Mouse (Mus musculus): ENCODE results near the gene St3gal5. TPM values are rescaled to one million over a fixed set of nuclear protein-coding genes. Genes with fewer than 3 reads are reported as not detected.

The St3gal5 gene
- polyA plus RNA-seq, 1 experiment from 2014 or later: 32.5 TPM

- Histone ChIP-seq H3K4me1 (no peaks in the 10 kb centered on the region), H3K4me3 (no peak overlapping the region), H3K36me3 (peaks cover 11% of the 10 kb centered on the region; the same call in 1 of the 2 replicates), H3K9ac (no peak overlapping the region), H3K27ac (no peak overlapping the region), H3K27me3 (no peaks in the 10 kb centered on the region), H3K9me3 (no peaks in the 10 kb centered on the region), H3K4me2 (replicated peaks) (no peak overlapping the region)
- WGBS: 91% methylated on average over 8 of the region's 8 CpGs
- ATAC-seq (ENCODE audit: insufficient number of reproducible peaks, insufficient read depth, low FRiP score, low TSS enrichment): no peak
Observed at GRCm38 (mm10) chr6:72155649-72156048, 58.3 kb downstream of the St3gal5 start.

GRCm38 (mm10) chr6:72158966-72159764 lies 61.8 kb downstream of the St3gal5 start:
- H3K36me3 ChIP-seq: no peaks in the 10 kb centered on the region; the same call in 1 of the 2 replicates
- no peaks in the 10 kb centered on the region for H3K27me3 ChIP-seq
- no peak overlapping the region for H3K4me2 ChIP-seq (replicated peaks)
- no peak overlapping the region for H3K9ac ChIP-seq
- ATAC-seq (ENCODE audit: insufficient number of reproducible peaks, insufficient read depth, low FRiP score, low TSS enrichment): no peak
- H3K4me1 ChIP-seq: 0 out of 2 replicates have a peak, but pooled peaks cover 4% of the 10 kb centered on the region
- no peak overlapping the region for H3K27ac ChIP-seq
- no peaks in the 10 kb centered on the region for H3K9me3 ChIP-seq
- H3K4me3 ChIP-seq: no peak overlapping the region
- 84% methylated on average over 8 of the region's 8 CpGs for WGBS

DNA sequence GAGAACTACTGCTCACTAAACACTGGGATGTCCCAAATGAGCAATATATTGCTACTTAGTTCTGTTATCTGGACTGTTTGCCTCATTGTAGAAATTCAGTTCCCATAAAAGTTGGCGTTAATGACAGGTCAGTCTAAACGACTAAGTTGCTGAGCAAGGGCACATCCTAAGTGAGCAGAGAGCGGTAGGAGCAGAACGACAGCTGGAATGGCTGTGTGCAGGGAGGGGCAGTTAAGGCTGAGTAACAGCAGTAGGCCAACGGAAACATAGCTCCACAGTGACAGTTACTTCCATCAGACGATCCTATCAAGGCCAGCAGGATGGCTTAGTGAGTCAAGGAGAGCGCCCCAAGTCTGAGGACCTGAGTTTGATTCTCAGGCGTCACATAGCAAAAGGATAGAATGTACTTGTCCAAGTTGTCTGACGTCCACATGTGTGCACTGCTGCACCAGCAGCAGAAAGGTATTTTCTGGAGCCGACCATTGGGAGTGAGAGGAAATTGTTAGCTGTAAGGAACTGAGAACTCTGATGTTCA lies 62.5 kb downstream of the St3gal5 start:
- ATAC-seq (ENCODE audit: insufficient number of reproducible peaks, insufficient read depth, low FRiP score, low TSS enrichment): no peak
- Histone ChIP-seq H3K27me3 (no peaks in the 10 kb centered on the region), H3K9ac (no peak overlapping the region), H3K27ac (no peak overlapping the region), H3K36me3 (no peaks in the 10 kb centered on the region; the same call in 1 of the 2 replicates), H3K4me1 (0 out of 2 replicates have a peak, but pooled peaks cover 4% of the 10 kb centered on the region), H3K4me3 (no peak overlapping the region), H3K9me3 (no peaks in the 10 kb centered on the region), H3K4me2 (replicated peaks) (no peak overlapping the region)
- 77% methylated on average over 10 of the region's 10 CpGs for WGBS

DNA sequence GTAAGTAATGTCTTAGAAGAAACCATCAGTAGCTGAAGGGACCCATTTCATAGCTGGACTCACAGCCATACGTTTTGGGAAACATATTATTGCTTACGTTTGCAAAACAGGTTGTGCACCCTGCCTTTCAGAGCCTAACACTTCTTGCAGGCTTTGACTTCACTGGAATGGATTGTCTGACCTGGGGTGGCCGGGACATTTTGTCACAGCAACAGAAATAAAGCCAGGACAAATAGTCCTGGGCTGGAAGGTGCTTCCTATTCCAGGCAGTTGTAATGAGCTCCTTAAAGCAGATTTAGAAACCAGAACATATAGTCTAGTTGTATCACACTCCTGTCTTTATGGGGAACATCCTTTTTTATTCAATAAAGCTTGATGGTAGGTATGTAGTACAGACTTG lies 63.6 kb downstream of the St3gal5 start:
- ATAC-seq (ENCODE audit: insufficient number of reproducible peaks, insufficient read depth, low FRiP score, low TSS enrichment): no peak
- H3K27me3 ChIP-seq: no peaks in the 10 kb centered on the region
- no peak overlapping the region for H3K9ac ChIP-seq
- H3K4me3 ChIP-seq: no peak overlapping the region
- no peaks in the 10 kb centered on the region for H3K9me3 ChIP-seq
- WGBS: 85% methylated on average over 3 of the region's 3 CpGs
- H3K27ac ChIP-seq: no peak overlapping the region
- 0 out of 2 replicates have a peak, but pooled peaks cover 4% of the 10 kb centered on the region for H3K4me1 ChIP-seq
- no peak overlapping the region for H3K4me2 ChIP-seq (replicated peaks)
- no peaks in the 10 kb centered on the region for H3K36me3 ChIP-seq

DNA sequence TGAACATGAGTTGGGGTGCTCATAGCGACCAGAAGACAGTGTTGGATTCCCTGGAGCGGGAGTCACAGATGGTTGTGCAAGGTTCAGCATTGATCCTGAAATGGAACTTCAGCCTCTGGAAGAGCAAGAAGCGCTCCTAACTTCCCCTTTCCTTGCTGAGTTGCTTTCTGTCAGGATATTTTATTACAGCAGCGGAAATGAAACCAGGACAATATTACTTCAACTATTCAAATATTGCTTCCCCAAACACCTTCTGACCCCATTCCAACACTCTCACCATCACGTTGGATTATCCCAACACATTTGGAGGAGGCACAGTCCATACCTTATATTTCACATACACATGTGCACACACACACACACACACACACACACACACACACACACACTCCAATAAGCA lies 64.4 kb downstream of the St3gal5 start:
- Histone ChIP-seq H3K4me3 (no peak overlapping the region), H3K36me3 (no peaks in the 10 kb centered on the region), H3K27ac (no peak overlapping the region), H3K9me3 (no peaks in the 10 kb centered on the region), H3K27me3 (no peaks in the 10 kb centered on the region), H3K9ac (no peak overlapping the region), H3K4me1 (0 out of 2 replicates have a peak, but pooled peaks cover 4% of the 10 kb centered on the region), H3K4me2 (replicated peaks) (no peak overlapping the region)
- ATAC-seq (ENCODE audit: insufficient number of reproducible peaks, insufficient read depth, low FRiP score, low TSS enrichment): no peak
- 77% methylated on average over 5 of the region's 5 CpGs for WGBS

DNA sequence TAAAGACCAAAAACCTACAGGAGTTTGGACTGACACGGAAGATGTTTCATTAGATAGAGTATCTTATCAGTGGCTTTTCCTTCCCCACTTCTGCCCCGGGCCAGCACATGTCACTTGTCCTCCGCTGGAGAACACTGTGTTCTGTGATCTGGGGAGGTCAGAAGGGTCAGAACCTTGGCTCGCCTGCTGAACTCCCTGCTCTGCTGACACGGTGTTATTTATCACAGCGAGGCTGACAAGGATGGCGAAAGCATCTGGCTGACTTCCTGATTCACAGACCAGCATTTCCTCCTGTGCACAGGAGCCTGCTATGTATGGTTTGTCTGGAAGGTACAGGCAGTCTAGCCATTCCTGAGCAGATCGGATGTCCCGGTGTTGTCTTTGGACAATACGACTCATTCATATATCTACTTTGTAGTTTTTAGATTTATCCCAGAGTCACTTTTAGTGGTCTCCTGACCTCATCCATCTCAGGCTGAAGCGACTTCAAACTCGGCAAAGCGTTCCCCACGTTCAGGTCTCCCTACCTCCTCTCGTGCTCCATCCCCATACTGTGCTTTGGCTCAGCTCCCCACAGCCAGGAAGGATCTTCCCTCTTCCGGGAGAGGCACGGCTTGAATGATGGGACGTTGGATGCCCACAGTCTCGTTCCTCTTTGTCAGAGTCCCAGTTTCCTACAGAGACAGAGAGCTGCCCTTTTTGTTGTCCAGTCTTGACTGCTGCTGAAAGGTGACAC lies 64.9 kb downstream of the St3gal5 start:
- H3K4me3 ChIP-seq: no peak overlapping the region
- no peaks in the 10 kb centered on the region for H3K27me3 ChIP-seq
- H3K9ac ChIP-seq: no peak overlapping the region
- H3K4me1 ChIP-seq: 0 out of 2 replicates have a peak, but pooled peaks cover 4% of the 10 kb centered on the region
- H3K36me3 ChIP-seq: no peaks in the 10 kb centered on the region
- H3K27ac ChIP-seq: no peak overlapping the region
- H3K9me3 ChIP-seq: no peaks in the 10 kb centered on the region
- 0 out of 2 replicates have a peak overlapping the region, but pooled peaks have one; percentile 10 for H3K4me2 ChIP-seq (replicated peaks)
- 22% methylated on average over 19 of the region's 19 CpGs for WGBS
- no peak for ATAC-seq (ENCODE audit: insufficient number of reproducible peaks, insufficient read depth, low FRiP score, low TSS enrichment)

DNA sequence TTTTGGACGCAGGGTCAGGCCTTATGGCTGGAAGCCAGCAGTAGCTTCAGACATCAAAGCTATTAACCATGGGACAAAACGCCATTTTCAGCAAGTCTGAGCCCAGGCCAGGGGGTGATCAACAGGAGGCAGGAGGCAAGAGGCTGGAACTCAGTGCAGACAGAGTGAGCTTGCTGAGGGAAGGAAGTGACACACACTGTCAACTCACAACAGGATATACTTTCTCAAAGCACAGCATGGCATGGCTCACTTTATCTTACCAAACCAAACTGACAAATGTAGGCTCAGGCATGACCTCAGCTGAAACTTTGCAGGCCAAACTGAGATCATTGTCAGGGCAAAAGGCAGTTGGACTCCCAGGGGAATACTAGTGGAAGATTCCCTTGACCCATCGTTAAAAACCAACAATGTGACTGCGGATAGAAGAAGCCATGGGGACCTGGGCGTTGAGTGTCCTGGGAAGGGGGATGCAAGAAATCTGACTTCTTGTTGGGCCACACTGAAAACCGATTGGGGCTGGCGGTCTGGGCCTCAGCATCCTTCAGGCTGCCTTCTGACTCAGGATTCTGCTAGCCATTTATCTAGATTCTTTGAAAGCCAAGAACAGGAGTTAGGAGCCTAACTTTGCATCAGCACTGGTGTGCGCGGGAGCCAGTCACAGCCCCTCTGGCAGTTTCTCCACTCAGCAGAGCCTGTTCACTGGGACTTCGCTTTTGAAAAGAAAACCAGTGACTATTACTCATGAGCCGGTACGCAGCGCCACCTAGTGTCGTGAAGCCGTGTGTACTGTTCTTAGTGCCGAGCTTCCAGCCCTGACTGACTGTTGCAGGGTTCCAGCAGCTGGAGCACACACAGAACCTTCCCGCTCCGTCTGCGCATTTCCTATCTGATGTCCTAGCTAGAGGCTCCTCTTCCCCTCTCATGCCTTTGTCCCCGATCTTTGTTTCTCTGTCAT lies 67.2 kb downstream of the St3gal5 start:
- Histone ChIP-seq H3K27me3 (no peaks in the 10 kb centered on the region), H3K4me2 (replicated peaks) (no peak overlapping the region), H3K27ac (no peak overlapping the region), H3K9ac (no peak overlapping the region), H3K36me3 (no peaks in the 10 kb centered on the region), H3K4me3 (no peak overlapping the region), H3K9me3 (no peaks in the 10 kb centered on the region), H3K4me1 (0 out of 2 replicates have a peak, but pooled peaks cover 4% of the 10 kb centered on the region)
- WGBS: 20% methylated on average over 20 of the region's 20 CpGs
- ATAC-seq (ENCODE audit: insufficient number of reproducible peaks, insufficient read depth, low FRiP score, low TSS enrichment): peak; percentile 79; the same call in 1 of the 2 replicates

- H3K4me2 ChIP-seq (replicated peaks): no peak overlapping the region
- H3K4me1 ChIP-seq: 0 out of 2 replicates have a peak, but pooled peaks cover 4% of the 10 kb centered on the region
- 38% methylated on average over 2 of the region's 2 CpGs for WGBS
Observed at GRCm38 (mm10) chr6:72165907-72166306, 68.5 kb downstream of the St3gal5 start.

GRCm38 (mm10) chr6:72171391-72171790 lies 74.0 kb downstream of the St3gal5 start:
- H3K9me3 ChIP-seq: no peaks in the 10 kb centered on the region
- H3K27ac ChIP-seq: no peak overlapping the region
- no peak overlapping the region for H3K4me3 ChIP-seq
- H3K27me3 ChIP-seq: no peaks in the 10 kb centered on the region
- no peak for ATAC-seq (ENCODE audit: insufficient number of reproducible peaks, insufficient read depth, low FRiP score, low TSS enrichment)
- no peaks in the 10 kb centered on the region for H3K36me3 ChIP-seq
- WGBS: 86% methylated on average over 3 of the region's 3 CpGs
- no peak overlapping the region for H3K4me2 ChIP-seq (replicated peaks)
- no peak overlapping the region for H3K9ac ChIP-seq
- no peaks in the 10 kb centered on the region for H3K4me1 ChIP-seq

More at GRCm38 (mm10) chr6:72165907-72166306, 68.5 kb downstream of the St3gal5 start:
- Histone ChIP-seq H3K9ac (no peak overlapping the region), H3K9me3 (no peaks in the 10 kb centered on the region), H3K27me3 (no peaks in the 10 kb centered on the region), H3K27ac (no peak overlapping the region), H3K4me3 (no peak overlapping the region), H3K36me3 (no peaks in the 10 kb centered on the region)
- no peak for ATAC-seq (ENCODE audit: insufficient number of reproducible peaks, insufficient read depth, low FRiP score, low TSS enrichment)

- no peaks in the 10 kb centered on the region for H3K9me3 ChIP-seq
- ATAC-seq (ENCODE audit: insufficient number of reproducible peaks, insufficient read depth, low FRiP score, low TSS enrichment): no peak
Observed at GRCm38 (mm10) chr6:72173350-72173749, 76.0 kb downstream of the St3gal5 start.

GRCm38 (mm10) chr6:72175419-72175818 lies 78.0 kb downstream of the St3gal5 start:
- WGBS: 43% methylated on average over 3 of the region's 3 CpGs
- no peak for ATAC-seq (ENCODE audit: insufficient number of reproducible peaks, insufficient read depth, low FRiP score, low TSS enrichment)
- H3K36me3 ChIP-seq: no peaks in the 10 kb centered on the region

More at GRCm38 (mm10) chr6:72173350-72173749, 76.0 kb downstream of the St3gal5 start:
- no peaks in the 10 kb centered on the region for H3K27me3 ChIP-seq
- no peak overlapping the region for H3K4me3 ChIP-seq
- H3K9ac ChIP-seq: no peak overlapping the region
- WGBS: 89% methylated on average over 1 of the region's 1 CpGs
- H3K4me2 ChIP-seq (replicated peaks): no peak overlapping the region
- H3K4me1 ChIP-seq: no peaks in the 10 kb centered on the region
- H3K36me3 ChIP-seq: no peaks in the 10 kb centered on the region
- H3K27ac ChIP-seq: no peak overlapping the region

More at GRCm38 (mm10) chr6:72175419-72175818, 78.0 kb downstream of the St3gal5 start:
- no peaks in the 10 kb centered on the region for H3K4me1 ChIP-seq
- H3K27me3 ChIP-seq: no peaks in the 10 kb centered on the region
- no peak overlapping the region for H3K4me3 ChIP-seq
- H3K9ac ChIP-seq: no peak overlapping the region
- H3K27ac ChIP-seq: no peak overlapping the region
- no peak overlapping the region for H3K4me2 ChIP-seq (replicated peaks)
- H3K9me3 ChIP-seq: no peaks in the 10 kb centered on the region

Measured in embryonic facial prominence, embryonic 12.5 days (tissue).